17 mouse cellular contexts compared by ENCODE assay signal in genomic region chrX:99233035-99233434, GRCm38 (mm10).
DNase-seq lines count a peak whose midpoint lies in the region; ATAC-seq and TF ChIP-seq lines count a peak whose summit lies in the region.
"Had no signal": no experiment of that assay in that cellular context is flagged by ENCODE, and none has a peak within 500 bp of the region (broad histone marks: within the 10 kb centered on the region; RNA-seq: fewer than 3 reads in every experiment).

No protein-coding gene starts in this region.

- no peaks in the 10 kb centered on the region for H3K36me3 ChIP-seq in kidney, postnatal 0 days (ENCODE audit: insufficient read depth, low read length)
- no peaks in the 10 kb centered on the region for H3K36me3 ChIP-seq in kidney, embryonic 15.5 days
- H3K36me3 ChIP-seq: embryonic facial prominence, embryonic 10.5 days; forebrain, embryonic 15.5 days; heart, embryonic 13.5 days; midbrain, embryonic 13.5 days had no signal

- 0 out of 2 replicates have a peak, but pooled peaks cover 5% of the 10 kb centered on the region for H3K27me3 ChIP-seq in kidney, postnatal 0 days (ENCODE audit: insufficient read depth, low read length)
- peaks cover 51% of the 10 kb centered on the region for H3K27me3 ChIP-seq in kidney, embryonic 15.5 days
- H3K27me3 ChIP-seq: forebrain, embryonic 15.5 days had no signal

- H3K4me2 ChIP-seq in kidney, postnatal 0 days (ENCODE audit: low read length), result no peak overlapping the region
- H3K4me2 ChIP-seq in kidney, embryonic 15.5 days, result no peak overlapping the region
- H3K4me2 ChIP-seq: forebrain, embryonic 15.5 days; heart, embryonic 13.5 days; midbrain, embryonic 13.5 days had no signal

- H3K4me3 ChIP-seq in kidney, postnatal 0 days (replicated peaks; ENCODE audit: low read depth, low read length), result no peak overlapping the region
- H3K4me3 ChIP-seq in kidney, embryonic 15.5 days (replicated peaks), result no peak overlapping the region
- H3K4me3 ChIP-seq: embryonic facial prominence, embryonic 10.5 days; forebrain, embryonic 15.5 days; heart, embryonic 13.5 days; midbrain, embryonic 13.5 days had no signal

- ATAC-seq in kidney, postnatal 0 days (replicated peaks; ENCODE audit: low FRiP score, low read depth), result no peak
- ATAC-seq in kidney, embryonic 15.5 days (replicated peaks; ENCODE audit: low FRiP score), result no peak
- ATAC-seq: forebrain, embryonic 15.5 days; inflammation-experienced regulatory T-cells, adult 6 months had no signal

- 70% methylated on average over 3 of the region's 3 CpGs for WGBS in kidney, postnatal 0 days
- WGBS in kidney, embryonic 15.5 days, result 57% methylated on average over 3 of the region's 3 CpGs

- H3K9ac ChIP-seq in kidney, postnatal 0 days (ENCODE audit: low read depth, low read length), result no peak overlapping the region
- no peak overlapping the region for H3K9ac ChIP-seq in kidney, embryonic 15.5 days
- H3K9ac ChIP-seq: forebrain, embryonic 15.5 days; heart, embryonic 13.5 days; midbrain, embryonic 13.5 days had no signal

- no peaks in the 10 kb centered on the region for H3K4me1 ChIP-seq in kidney, postnatal 0 days (replicated peaks; ENCODE audit: insufficient read depth, low read length)
- peaks cover 14% of the 10 kb centered on the region for H3K4me1 ChIP-seq in kidney, embryonic 15.5 days
- H3K4me1 ChIP-seq: forebrain, embryonic 15.5 days had no signal

- no peak overlapping the region for H3K27ac ChIP-seq in kidney, postnatal 0 days
- no peak overlapping the region for H3K27ac ChIP-seq in kidney, embryonic 15.5 days
- H3K27ac ChIP-seq: embryonic facial prominence, embryonic 10.5 days; forebrain, embryonic 15.5 days; heart, embryonic 13.5 days; macrophage; midbrain, embryonic 13.5 days had no signal

- TF ChIP-seq CTCF in kidney, postnatal 0 days (IDR thresholded peaks at IDR 0.05; ENCODE audit: low read depth), result peak; percentile 17; the same call in 1 of the 2 replicates

- DNase-seq in heart, adult 18-20 months, result peak; percentile 24 to 63
- no peak for DNase-seq in heart, postnatal 4 days
- DNase-seq in kidney, postnatal 0 days (ENCODE audit: low spot score), result no peak
- DNase-seq in lung, adult 18-20 months, result peak; percentile 70 to 78
- peak; percentile 82 for DNase-seq in lung, postnatal 36 days
- no peak for DNase-seq in embryo, embryonic 10.5 days (ENCODE audit: low spot score)
- DNase-seq in urinary bladder, postnatal 36 days (ENCODE audit: low spot score in 2 of 2), result no peak
- DNase-seq: cerebellum, postnatal 36 days; left cerebral cortex, postnatal 4 days; right cerebral cortex, postnatal 25 days had no signal

- no peaks in the 10 kb centered on the region for H3K9me3 ChIP-seq in kidney, postnatal 0 days (replicated peaks; ENCODE audit: low read length)
- H3K9me3 ChIP-seq in kidney, embryonic 15.5 days (replicated peaks), result no peaks in the 10 kb centered on the region
- H3K9me3 ChIP-seq: embryonic facial prominence, embryonic 10.5 days; forebrain, embryonic 15.5 days; heart, embryonic 13.5 days; midbrain, embryonic 13.5 days had no signal

Comparison
In these comparisons a context has a peak if more than half of its experiments do, and no peak if none do; other contexts are left out.
1. DNase-seq: peak in heart, adult 18-20 months (2 of 2), lung, adult 18-20 months (2 of 2) and lung, postnatal 36 days (single experiment); none in heart, postnatal 4 days (single experiment), kidney, postnatal 0 days (single experiment), embryo, embryonic 10.5 days (single experiment) and urinary bladder, postnatal 36 days (0 of 2).